Mouse (Mus musculus): ENCODE results near the gene Ssu72.

DNA sequence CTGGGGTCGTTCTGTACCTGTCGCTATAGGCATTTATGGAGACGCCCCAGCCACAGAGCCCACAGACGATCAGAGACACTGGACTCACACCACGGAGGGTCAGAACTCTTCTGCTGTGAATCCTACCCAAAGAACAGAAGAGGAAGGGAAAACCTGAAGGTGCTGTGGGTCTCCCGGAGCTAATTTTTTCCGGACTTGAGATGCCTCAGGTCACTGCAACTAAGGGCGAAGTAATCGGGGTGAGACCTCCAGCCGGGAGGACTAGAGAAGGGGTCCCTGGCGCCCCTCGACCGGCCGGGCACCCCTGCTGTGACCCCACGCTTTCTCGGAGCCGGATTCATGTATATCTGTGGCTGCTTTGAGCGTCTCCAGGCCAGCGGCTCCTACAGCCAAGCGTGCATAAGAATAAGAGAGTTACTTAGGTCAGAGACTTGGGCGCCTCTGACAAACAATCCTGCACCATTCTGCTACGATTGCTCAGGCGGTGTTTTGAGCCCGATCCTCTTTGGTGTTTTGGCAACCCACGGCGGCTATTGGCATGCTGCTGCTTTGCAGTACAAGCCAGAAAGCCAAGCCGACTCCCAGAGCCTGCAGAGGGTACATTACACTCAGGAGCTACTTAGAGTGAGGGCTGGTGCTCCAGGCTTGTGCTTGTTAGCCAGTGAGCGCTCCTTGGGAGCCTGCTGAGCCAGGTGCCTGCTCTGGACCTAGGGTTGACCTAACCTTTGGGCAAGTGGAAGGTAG lies 56.9 kb downstream of the Ssu72 start:
- TF ChIP-seq CTCF (conservative IDR thresholded peaks at IDR 0.05 in 1 of 2, IDR thresholded peaks at IDR 0.05 in 1 of 2; ENCODE audit: low read depth in 2 of 2, low read length in 2 of 2) (no peak), POLR2A (IDR thresholded peaks at IDR 0.05; ENCODE audit: low read depth, low read length) (no peak), ELF1 (IDR thresholded peaks at IDR 0.05; ENCODE audit: low read depth, low read length) (no peak), MXI1 (IDR thresholded peaks at IDR 0.05; ENCODE audit: low read depth, low read length) (no peak), MEF2A (IDR thresholded peaks at IDR 0.05; ENCODE audit: borderline replicate concordance, low read depth, low read length) (no peak), CHD1 (IDR thresholded peaks at IDR 0.05; ENCODE audit: low read depth, low read length) (no peak)
